Comparison of ENCODE assay signal across 27 mouse cellular contexts in genomic region chrX:52352981-52353380, GRCm38 (mm10).
DNase-seq lines count a peak whose midpoint lies in the region; ATAC-seq and TF ChIP-seq lines count a peak whose summit lies in the region.
"Had no signal": no experiment of that assay in that cellular context is flagged by ENCODE, and none has a peak within 500 bp of the region (broad histone marks: within the 10 kb centered on the region; RNA-seq: fewer than 3 reads in every experiment).

No protein-coding gene starts in this region.

- ATAC-seq in kidney, embryonic 16.5 days (ENCODE audit: low FRiP score, low TSS enrichment), result peak; percentile 74; the same call in 1 of the 2 replicates
- ATAC-seq in forebrain, embryonic 13.5 days, result no peak
- ATAC-seq: CD4-positive, CD25-positive, alpha-beta regulatory T cell, adult 4 months; forebrain, embryonic 16.5 days had no signal

- no peaks in the 10 kb centered on the region for H3K4me1 ChIP-seq in kidney, embryonic 16.5 days (ENCODE audit: insufficient read depth, low read length)
- H3K4me1 ChIP-seq in forebrain, embryonic 13.5 days, result 0 out of 2 replicates have a peak, but pooled peaks cover 8% of the 10 kb centered on the region
- H3K4me1 ChIP-seq: embryonic facial prominence, embryonic 10.5 days; embryonic facial prominence, embryonic 13.5 days; heart, embryonic 10.5 days had no signal

- no peak overlapping the region for H3K27ac ChIP-seq in kidney, embryonic 16.5 days (ENCODE audit: low read length)
- no peak overlapping the region for H3K27ac ChIP-seq in forebrain, embryonic 13.5 days
- H3K27ac ChIP-seq: embryonic facial prominence, embryonic 10.5 days; embryonic facial prominence, embryonic 13.5 days; forebrain, embryonic 12.5 days; heart, adult 2 months; heart, embryonic 10.5 days; heart, embryonic 13.5 days; hindbrain, embryonic 14.5 days had no signal

- H3K27me3 ChIP-seq in kidney, embryonic 16.5 days (ENCODE audit: insufficient read depth, low read length), result 0 out of 2 replicates have a peak, but pooled peaks cover 3% of the 10 kb centered on the region
- no peaks in the 10 kb centered on the region for H3K27me3 ChIP-seq in forebrain, embryonic 13.5 days
- H3K27me3 ChIP-seq: forebrain, embryonic 12.5 days; heart, embryonic 13.5 days had no signal

- H3K4me2 ChIP-seq in kidney, embryonic 16.5 days (replicated peaks; ENCODE audit: low read depth, low read length), result no peak overlapping the region
- H3K4me2 ChIP-seq in forebrain, embryonic 13.5 days, result no peak overlapping the region
- H3K4me2 ChIP-seq: embryonic facial prominence, embryonic 13.5 days; forebrain, embryonic 12.5 days; heart, embryonic 13.5 days; hindbrain, embryonic 14.5 days had no signal

- no peaks in the 10 kb centered on the region for H3K9me3 ChIP-seq in kidney, embryonic 16.5 days (ENCODE audit: low read length)
- H3K9me3 ChIP-seq in forebrain, embryonic 13.5 days (replicated peaks), result no peaks in the 10 kb centered on the region
- H3K9me3 ChIP-seq: embryonic facial prominence, embryonic 10.5 days; embryonic facial prominence, embryonic 13.5 days; forebrain, embryonic 12.5 days; heart, embryonic 10.5 days; heart, embryonic 13.5 days had no signal

- no peak for TF ChIP-seq CTCF in brain, embryonic 14.5 days (IDR thresholded peaks at IDR 0.05; ENCODE audit: borderline replicate concordance, extremely low read depth, insufficient read depth, insufficient read length)

- WGBS in kidney, embryonic 16.5 days, result 69% methylated on average over 4 of the region's 4 CpGs
- 34% methylated on average over 4 of the region's 4 CpGs for WGBS in forebrain, embryonic 13.5 days

- no peak overlapping the region for H3K4me3 ChIP-seq in kidney, embryonic 16.5 days (ENCODE audit: low read length)
- H3K4me3 ChIP-seq in forebrain, embryonic 13.5 days, result no peak overlapping the region
- H3K4me3 ChIP-seq: embryonic facial prominence, embryonic 10.5 days; embryonic facial prominence, embryonic 13.5 days; erythroblast, embryonic 14.5 days; forebrain, embryonic 12.5 days; heart, adult 2 months; heart, embryonic 10.5 days; heart, embryonic 13.5 days had no signal

- peak; percentile 45 to 50 for DNase-seq in kidney, adult 8-10 months
- DNase-seq in kidney, postnatal 4 days, result no peak
- DNase-seq in brain, embryonic 14.5 days (ENCODE audit: low read depth), result peak; percentile 24
- DNase-seq in spleen, adult 18-20 months, result no peak
- DNase-seq: adrenal gland, adult 2 months; adrenal gland, postnatal 14 days; cerebellum, adult 11-12 months; cerebellum, adult 8-10 months; cerebellum, postnatal 10 days; cerebellum, postnatal 36 days; embryo, embryonic 11 days; gastrocnemius, postnatal 10 days; gastrocnemius, postnatal 36 days; heart, adult 2 months; heart, postnatal 14 days; heart, postnatal 4 days had no signal

- no peak overlapping the region for H3K9ac ChIP-seq in kidney, embryonic 16.5 days (replicated peaks; ENCODE audit: low read length)
- H3K9ac ChIP-seq in forebrain, embryonic 13.5 days, result no peak overlapping the region
- H3K9ac ChIP-seq: embryonic facial prominence, embryonic 13.5 days; forebrain, embryonic 12.5 days; heart, embryonic 13.5 days; hindbrain, embryonic 14.5 days had no signal

- TF ChIP-seq POLR2A in brain, embryonic 14.5 days (IDR thresholded peaks at IDR 0.05; ENCODE audit: borderline replicate concordance, extremely low read depth, insufficient read depth, insufficient read length, poor library complexity, severe bottlenecking), result no peak

- H3K36me3 ChIP-seq in kidney, embryonic 16.5 days (ENCODE audit: insufficient read depth, low read length), result no peaks in the 10 kb centered on the region
- H3K36me3 ChIP-seq in forebrain, embryonic 13.5 days (ENCODE audit: poor library complexity, severe bottlenecking), result no peaks in the 10 kb centered on the region
- H3K36me3 ChIP-seq: embryonic facial prominence, embryonic 10.5 days; embryonic facial prominence, embryonic 13.5 days; forebrain, embryonic 12.5 days; heart, embryonic 10.5 days; heart, embryonic 13.5 days had no signal

Comparison
In these comparisons a context has a peak if more than half of its experiments do, and no peak if none do; other contexts are left out.
1. DNase-seq: peak in kidney, adult 8-10 months (2 of 2) and brain, embryonic 14.5 days (single experiment); none in kidney, postnatal 4 days (0 of 2) and spleen, adult 18-20 months (0 of 2).